Mouse (Mus musculus): ENCODE data around the gene Fcor.

Fcor gene

GRCm38 (mm10) chr8:3621199-3621970, 50.8 kb downstream of the Fcor start, which contains the start of the genes Xab2 and Pet100:
Xab2 (minus strand) TSS chr8:3621316.
Pet100 (plus strand) TSS chr8:3621548.
- DNase-seq (ENCODE audit: low read depth, low spot score), result peak; percentile 100

Data from A20 (cell line).